Mouse (Mus musculus) liver, postnatal 0 days (tissue): ENCODE measurements around the gene Il4.

Experiments
- CTCF ChIP-seq: sonication (generic); IDR thresholded peaks from 2 replicates; pipeline ENCODE4 v1.5.1; 2016; ENCODE audit warnings: antibody characterized with exemption, low read depth
- EP300 ChIP-seq: IDR thresholded peaks from 2 replicates; pipeline ENCODE4 v1.6.1; 2016; ENCODE audit warnings: antibody characterized with exemption, low read depth, mild to moderate bottlenecking

- peak; percentile 50 for TF ChIP-seq CTCF
- TF ChIP-seq EP300, result no peak
Observed at GRCm38 (mm10) chr11:53642744-53643279, 24.3 kb upstream of the Il4 start.
